Mouse (Mus musculus) CH12.LX (cell line): Measurements from ENCODE around the gene Anapc16. TPM values are rescaled to one million over a fixed set of nuclear protein-coding genes. Genes with fewer than 3 reads are reported as not detected.

Source experiments
- DNase-seq: peaks from one replicate; pipeline ENCODE4 v3.0.0-alpha.2; 2013; ENCODE audit errors: extremely low read depth
- H3K27ac ChIP-seq: 2 replicates; pipeline ENCODE4 v1.5.1; 2012; ENCODE audit warnings: low read depth, mild to moderate bottlenecking, control low read depth, moderate library complexity; ENCODE audit not compliant: insufficient read depth
- H3K27me3 ChIP-seq: replicated peaks from 2 replicates; pipeline ENCODE3; 2012; ENCODE audit warnings: inconsistent platforms
- H3K36me3 ChIP-seq, 2 experiments: replicated peaks in 1 of 2; 2 replicates each; pipeline versions ENCODE3 to v1.6.1; 2012; ENCODE audit warnings: inconsistent platforms in 1 of 2, low read length in 1 of 2, mild to moderate bottlenecking in 1 of 2, mixed read lengths in 1 of 2, moderate library complexity in 1 of 2; ENCODE audit not compliant: control insufficient read depth in 1 of 2, insufficient read depth in 1 of 2
- H3K4me1 ChIP-seq, 2 experiments: 2 replicates each; pipeline ENCODE4 v1.6.1; 2012; ENCODE audit warnings: inconsistent platforms in 1 of 2, moderate library complexity in 1 of 2; ENCODE audit not compliant: insufficient read depth in 2 of 2, control insufficient read depth in 1 of 2
- H3K4me2 ChIP-seq: 2 replicates; pipeline ENCODE4 v1.6.1; 2012; ENCODE audit warnings: low read depth, mild to moderate bottlenecking, control low read depth; ENCODE audit not compliant: poor library complexity, insufficient read depth, severe bottlenecking
- H3K4me3 ChIP-seq, 3 experiments: fragments of 150-350 bp in 1 of 3; sonication (generic) in 1 of 3; replicated peaks in 1 of 3; 2 replicates each; pipeline versions ENCODE3 to v1.5.1; 2011 to 2012; ENCODE audit warnings: low read depth in 2 of 3, low read length in 2 of 3, mild to moderate bottlenecking in 2 of 3, moderate library complexity in 2 of 3, control low read depth in 1 of 3, improper control_type of control experiment in 1 of 3, inconsistent platforms in 1 of 3, mixed read lengths in 1 of 3; ENCODE audit not compliant: poor library complexity in 1 of 3
- H3K79me2 ChIP-seq: replicated peaks from 2 replicates; pipeline ENCODE4 v1.6.1; 2012; ENCODE audit warnings: mild to moderate bottlenecking, moderate library complexity; ENCODE audit not compliant: control insufficient read depth, poor library complexity, insufficient read depth, severe bottlenecking; ENCODE audit errors: extremely low read depth
- H3K9ac ChIP-seq: 2 replicates; pipeline ENCODE4 v1.6.1; 2012; ENCODE audit warnings: low read depth, mild to moderate bottlenecking, control low read depth, moderate library complexity; ENCODE audit not compliant: insufficient read depth
- H3K9me3 ChIP-seq: replicated peaks from 2 replicates; pipeline ENCODE3; 2012; ENCODE audit warnings: low read length, inconsistent platforms, mixed read lengths
- BHLHE40 ChIP-seq: IDR thresholded peaks from 2 replicates; pipeline ENCODE4 v1.6.1; 2011; ENCODE audit warnings: mild to moderate bottlenecking, low read depth, low read length, improper control_type of control experiment
- CHD1 ChIP-seq: IDR thresholded peaks from 2 replicates; pipeline ENCODE4 v1.6.1; 2012; ENCODE audit warnings: low read depth, low read length, improper control_type of control experiment, inconsistent platforms
- CTCF ChIP-seq, 2 experiments: IDR thresholded peaks in 1 of 2; conservative IDR thresholded peaks in 1 of 2; 2 replicates each; pipeline ENCODE4 v1.5.1; 2011 to 2012; ENCODE audit warnings: low read depth in 2 of 2, low read length in 2 of 2, improper control_type of control experiment in 1 of 2, inconsistent platforms in 1 of 2, mild to moderate bottlenecking in 1 of 2, moderate library complexity in 1 of 2
- ELF1 ChIP-seq: IDR thresholded peaks from 2 replicates; pipeline ENCODE4 v1.6.1; 2014; ENCODE audit warnings: low read depth, mild to moderate bottlenecking, inconsistent platforms, low read length, improper control_type of control experiment
- EP300 ChIP-seq: IDR thresholded peaks from 2 replicates; pipeline ENCODE4 v1.6.1; 2011; ENCODE audit warnings: low read length, improper control_type of control experiment
- ETS1 ChIP-seq: conservative IDR thresholded peaks from 2 replicates; pipeline ENCODE4 v1.6.1; 2012; ENCODE audit warnings: low read depth, mild to moderate bottlenecking, inconsistent platforms, low read length, improper control_type of control experiment, moderate library complexity
- IRF4 ChIP-seq: IDR thresholded peaks from 2 replicates; pipeline ENCODE4 v1.6.1; 2014; ENCODE audit warnings: low read depth, mild to moderate bottlenecking, inconsistent platforms, low read length, improper control_type of control experiment
- JUN ChIP-seq: IDR thresholded peaks from 2 replicates; pipeline ENCODE4 v1.6.1; 2011; ENCODE audit warnings: low read depth, mild to moderate bottlenecking, low read length, improper control_type of control experiment, moderate library complexity; ENCODE audit not compliant: insufficient read depth
- JUND ChIP-seq: conservative IDR thresholded peaks from 2 replicates; pipeline ENCODE4 v1.6.1; 2011; ENCODE audit warnings: low read depth, low read length, improper control_type of control experiment
- KAT2A ChIP-seq: IDR thresholded peaks from 2 replicates; pipeline ENCODE4 v1.6.1; 2012; ENCODE audit warnings: low read length, improper control_type of control experiment, inconsistent platforms; ENCODE audit not compliant: insufficient replicate concordance
- MAFK ChIP-seq: IDR thresholded peaks from 2 replicates; pipeline ENCODE4 v1.6.1; 2011; ENCODE audit warnings: low read length, improper control_type of control experiment; ENCODE audit not compliant: insufficient replicate concordance
- MAX ChIP-seq: IDR thresholded peaks from 2 replicates; pipeline ENCODE4 v1.6.1; 2011; ENCODE audit warnings: low read length, improper control_type of control experiment
- MXI1 ChIP-seq: IDR thresholded peaks from 2 replicates; pipeline ENCODE4 v1.6.1; 2011; ENCODE audit warnings: mild to moderate bottlenecking, low read depth, low read length, improper control_type of control experiment
- MYC ChIP-seq: IDR thresholded peaks from 2 replicates; pipeline ENCODE4 v1.6.1; 2011; ENCODE audit warnings: low read depth, mild to moderate bottlenecking, improper control_type of control experiment, low read length
- POLR2A ChIP-seq: IDR thresholded peaks from 2 replicates; pipeline ENCODE4 v1.6.1; 2011; ENCODE audit warnings: low read depth, mild to moderate bottlenecking, improper control_type of control experiment, low read length
- RAD21 ChIP-seq: IDR thresholded peaks from 2 replicates; pipeline ENCODE4 v1.6.1; 2011; ENCODE audit warnings: low read depth, mild to moderate bottlenecking, low read length, improper control_type of control experiment, moderate library complexity
- TBP ChIP-seq: conservative IDR thresholded peaks from 2 replicates; pipeline ENCODE4 v1.6.1; 2011; ENCODE audit warnings: low read depth, low read length, improper control_type of control experiment
- UBTF ChIP-seq: IDR thresholded peaks from 2 replicates; pipeline ENCODE4 v1.6.1; 2012; ENCODE audit warnings: low read depth, mild to moderate bottlenecking, inconsistent platforms, low read length, improper control_type of control experiment, moderate library complexity
- USF1 ChIP-seq: IDR thresholded peaks from 2 replicates; pipeline ENCODE4 v1.6.1; 2014; ENCODE audit warnings: low read depth, mild to moderate bottlenecking, inconsistent platforms, low read length, improper control_type of control experiment
- USF2 ChIP-seq: conservative IDR thresholded peaks from 2 replicates; pipeline ENCODE4 v1.6.1; 2011; ENCODE audit warnings: low read depth, low read length, improper control_type of control experiment
- ZKSCAN1 ChIP-seq: IDR thresholded peaks from 2 replicates; pipeline ENCODE4 v1.6.1; 2012; ENCODE audit warnings: low read depth, inconsistent platforms, low read length, improper control_type of control experiment, borderline replicate concordance
- ZMIZ1 ChIP-seq: IDR thresholded peaks from 2 replicates; pipeline ENCODE4 v1.6.1; 2012; ENCODE audit warnings: low read depth, mild to moderate bottlenecking, inconsistent platforms, low read length, improper control_type of control experiment
- ZNF384 ChIP-seq: IDR thresholded peaks from 2 replicates; pipeline ENCODE4 v1.6.1; 2012; ENCODE audit warnings: low read depth, low read length, improper control_type of control experiment, inconsistent platforms
- dilution Hi-C: fragments of 300-500 bp; cut with MboI; formaldehyde crosslinking; loops from 2 replicates; pipeline ENCODE4 v1.14.3; 2020; ENCODE audit warnings: low sequenced_read_pairs; ENCODE audit not compliant: extremely low pct_unique_long_range_greater_than_20kb, extremely low pct_ligation_motif_present
- in situ Hi-C: fragments of 300-500 bp; cut with MboI; formaldehyde crosslinking; loops from 3 replicates; pipeline ENCODE4 v1.14.3; 2019; ENCODE audit warnings: low sequenced_read_pairs, low pct_ligation_motif_present, low pct_unique_long_range_greater_than_20kb, mixed read lengths
- polyA plus RNA-seq: library from polyadenylated mRNA; unstranded; fragments of >175 nt; gene quantifications from 2 replicates; pipeline ENCODE4 v1.2.1, GENCODE M21; 2012; ENCODE audit warnings: low read depth; ENCODE audit not compliant: insufficient read length
- total RNA-seq, 2 experiments: library from RNA; depleted of rRNA; stranded (reverse); fragments of 300-350 nt in 1 of 2; fragments of >200 nt in 1 of 2; gene quantifications; 2 replicates each; pipeline ENCODE4 v1.2.3; 2012 to 2014

The Anapc16 gene
- total and polyA plus RNA-seq, 3 experiments, result 43.9 to 67.6 (median 64.9) TPM

GRCm38 (mm10) chr10:59942847-59943420 is 60.0 kb downstream of the Anapc16 start:
- no peaks in the 10 kb centered on the region for H3K36me3 ChIP-seq
- H3K4me3 ChIP-seq, result no peak overlapping the region
- no peak overlapping the region for H3K4me2 ChIP-seq
- in situ Hi-C loops, result no loop called here
- no peaks in the 10 kb centered on the region for H3K79me2 ChIP-seq
- H3K27ac ChIP-seq, result no peak overlapping the region
- H3K4me1 ChIP-seq, result peaks cover 13 to 33% of the 10 kb centered on the region in 2 experiments
- no peak overlapping the region for H3K9ac ChIP-seq
- H3K9me3 ChIP-seq, result no peaks in the 10 kb centered on the region
- no peak for DNase-seq
- TF ChIP-seq USF2 (no peak), IRF4 (no peak), JUN (no peak), UBTF (no peak), ZMIZ1 (no peak)
- H3K27me3 ChIP-seq, result no peaks in the 10 kb centered on the region
- dilution Hi-C loops, result no loop called here

DNA sequence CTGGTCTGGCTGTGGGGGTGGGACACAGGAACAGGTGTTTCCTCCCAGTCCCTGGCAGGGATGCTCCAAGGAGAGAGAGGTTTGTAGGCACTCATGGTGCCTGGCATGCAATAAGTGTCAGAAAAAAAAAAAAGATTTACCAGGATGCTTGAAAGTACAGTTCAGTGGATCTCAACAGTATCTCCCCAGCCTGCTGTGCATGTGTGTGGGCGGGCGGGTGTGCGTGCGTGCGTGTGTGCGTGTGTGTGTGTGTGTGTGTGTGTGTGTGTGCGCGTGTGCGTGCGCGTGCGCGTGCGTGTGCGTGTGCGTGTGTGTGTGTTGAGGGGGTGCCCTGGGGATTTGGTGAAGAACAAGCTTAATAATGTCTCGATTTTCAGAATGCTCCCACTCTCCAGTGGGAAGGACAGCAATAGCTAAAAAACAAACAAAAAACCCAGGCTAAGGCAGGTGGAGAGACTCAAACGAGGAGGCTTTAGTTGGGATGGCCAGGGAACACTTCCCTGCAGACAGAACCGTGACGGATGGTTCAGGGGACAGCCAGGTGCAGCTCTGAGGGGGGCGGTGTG is 60.6 kb downstream of the Anapc16 start:
- Histone ChIP-seq H3K9ac (no peak overlapping the region), H3K36me3 (no peaks in the 10 kb centered on the region), H3K9me3 (no peaks in the 10 kb centered on the region), H3K27ac (no peak overlapping the region)
- TF ChIP-seq MXI1 (no peak), CHD1 (no peak), MAX (no peak)
- TF ChIP-seq, all 38 proteins: peak for 0
- Histone ChIP-seq H3K4me1 (peaks cover 12 to 27% of the 10 kb centered on the region in 2 experiments), H3K27me3 (no peaks in the 10 kb centered on the region), H3K4me3 (no peak overlapping the region), H3K4me2 (no peak overlapping the region), H3K79me2 (no peaks in the 10 kb centered on the region)
- DNase-seq, result no peak
- dilution Hi-C loops, result no loop called here
- in situ Hi-C loops, result no loop called here

DNA sequence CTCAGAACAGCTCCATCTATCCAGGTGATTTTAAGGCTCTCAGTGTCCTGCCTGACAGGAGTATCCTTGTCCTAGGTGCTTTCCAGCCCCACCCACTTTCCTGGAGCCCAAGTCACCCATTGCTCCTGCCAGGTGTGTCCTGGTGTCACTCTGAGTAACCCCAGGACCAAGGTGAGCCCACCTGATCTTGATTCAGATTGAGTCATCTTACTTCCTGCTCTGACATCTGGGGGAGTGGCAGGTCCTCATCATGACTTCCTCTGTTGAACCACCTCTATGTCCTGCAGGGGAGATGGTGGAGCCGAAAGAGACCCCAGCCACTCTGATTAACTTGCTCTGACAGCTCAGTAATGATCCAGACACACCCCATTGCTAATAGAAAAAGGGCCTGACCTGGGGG is 63.9 kb downstream of the Anapc16 start:
- no peak overlapping the region for H3K4me2 ChIP-seq
- H3K4me1 ChIP-seq, result peaks cover 18 to 48% of the 10 kb centered on the region in 2 experiments
- H3K79me2 ChIP-seq, result no peaks in the 10 kb centered on the region
- no peaks in the 10 kb centered on the region for H3K36me3 ChIP-seq
- no peak overlapping the region for H3K9ac ChIP-seq
- in situ Hi-C loops (no loop called here), dilution Hi-C loops (no loop called here)
- no peak overlapping the region for H3K27ac ChIP-seq
- TF ChIP-seq MAX (no peak), CTCF (conservative IDR thresholded peaks at IDR 0.05 in 1 of 2, IDR thresholded peaks at IDR 0.05 in 1 of 2; ENCODE audit: low read depth in 2 of 2, low read length in 2 of 2) (no peak), ELF1 (no peak), BHLHE40 (no peak), KAT2A (no peak), ETS1 (no peak), IRF4 (no peak), CHD1 (no peak), ZKSCAN1 (no peak), MYC (no peak), TBP (no peak), ZNF384 (no peak), JUND (no peak), POLR2A (no peak), RAD21 (no peak), USF1 (no peak), MAFK (no peak), EP300 (no peak)
- H3K27me3 ChIP-seq, result no peaks in the 10 kb centered on the region
- no peaks in the 10 kb centered on the region for H3K9me3 ChIP-seq
- no peak for DNase-seq
- no peak overlapping the region for H3K4me3 ChIP-seq
